Mouse (Mus musculus) E14TG2a.4 (cell line): ENCODE data around the gene Olfr1423.

Experiments
- CTCF ChIP-seq: conservative IDR thresholded peaks from 2 replicates; pipeline ENCODE4 v1.5.1; 2014; ENCODE audit warnings: low read length
- NANOG ChIP-seq: IDR thresholded peaks from 2 replicates; pipeline ENCODE4 v1.6.1; 2014; ENCODE audit warnings: borderline replicate concordance, low read length, mixed read lengths
- POU5F1 ChIP-seq: IDR thresholded peaks from 2 replicates; pipeline ENCODE4 v1.6.1; 2014; ENCODE audit warnings: low read length, borderline replicate concordance

GRCm38 (mm10) chr19:11987841-11988240, 53.3 kb downstream of the Olfr1423 start:
- TF ChIP-seq CTCF (no peak), NANOG (no peak), POU5F1 (no peak)
